Mouse (Mus musculus): Measurements from ENCODE around the gene Sycn.
"Not testable (repeated sequence)": the region's sequence is repeated elsewhere in the genome, so short reads cannot be mapped to it uniquely, and the experiment has no call there.

The Sycn gene

DNA sequence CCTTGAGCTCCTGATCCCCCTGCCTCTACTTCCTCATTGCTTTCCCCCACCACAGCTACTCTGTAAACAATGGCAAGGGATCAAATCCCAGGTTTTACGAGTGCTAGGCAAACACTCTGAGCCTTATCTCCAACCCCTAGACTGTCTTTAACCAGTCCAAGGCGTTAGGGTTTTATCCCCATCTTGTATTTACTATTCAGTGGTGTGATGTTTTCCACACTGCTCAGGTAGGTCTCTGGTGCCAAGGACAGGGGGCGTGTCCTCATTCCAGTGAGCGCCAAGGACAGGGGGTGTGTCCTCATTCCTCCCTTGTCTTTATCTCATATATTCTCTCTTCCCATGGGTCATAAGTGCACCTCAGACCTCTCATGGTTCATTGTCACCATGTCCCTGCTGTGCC lies at the start of gene Sycn:
Sycn (plus strand) TSS at position 360 of the 400 bp plus-strand sequence.
- no peak for DNase-seq (ENCODE audit: low read depth)

DNA sequence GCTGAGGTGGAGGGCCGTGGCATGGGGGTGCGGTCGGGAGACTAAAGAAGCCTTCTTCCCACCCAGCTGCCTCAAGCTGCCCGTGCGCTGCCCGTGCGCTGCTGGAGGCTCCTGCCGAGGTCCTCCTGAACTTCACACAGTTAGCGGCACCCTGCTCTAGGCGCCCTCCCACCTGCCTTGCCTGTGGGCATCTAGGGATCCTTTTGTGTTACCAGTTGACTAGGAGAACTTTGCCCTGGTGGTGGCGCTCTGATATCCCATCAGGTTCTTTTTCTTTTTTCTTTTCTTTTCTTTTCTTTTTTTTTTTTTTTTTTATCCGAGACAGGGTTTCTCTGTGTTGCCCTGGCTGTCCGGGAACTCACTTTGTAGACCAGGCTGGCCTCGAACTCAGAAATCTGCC lies 49.8 kb upstream of the Sycn start:
- no peak for DNase-seq (ENCODE audit: low read depth)

DNA sequence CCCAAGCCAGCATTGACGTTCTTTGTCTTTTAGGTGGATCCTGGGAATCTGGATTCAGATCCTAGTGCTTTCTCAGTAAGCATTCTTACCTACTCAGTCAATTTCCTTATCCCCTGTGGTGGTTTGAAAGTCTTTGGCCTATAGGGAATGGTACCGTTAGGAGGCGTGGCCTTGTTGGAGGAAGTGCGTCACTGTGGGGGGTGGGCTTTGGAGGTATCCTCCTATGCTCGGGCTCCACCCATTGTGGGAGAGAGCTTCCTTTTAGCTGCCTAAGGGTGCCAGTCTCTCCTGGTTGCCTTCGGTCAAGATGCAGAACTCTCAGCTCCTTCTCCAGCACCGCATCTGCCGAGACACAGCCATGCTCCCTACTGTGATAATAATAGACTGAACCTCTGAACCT lies 48.4 kb upstream of the Sycn start:
- DNase-seq (ENCODE audit: low read depth), result peak; percentile 41

DNA sequence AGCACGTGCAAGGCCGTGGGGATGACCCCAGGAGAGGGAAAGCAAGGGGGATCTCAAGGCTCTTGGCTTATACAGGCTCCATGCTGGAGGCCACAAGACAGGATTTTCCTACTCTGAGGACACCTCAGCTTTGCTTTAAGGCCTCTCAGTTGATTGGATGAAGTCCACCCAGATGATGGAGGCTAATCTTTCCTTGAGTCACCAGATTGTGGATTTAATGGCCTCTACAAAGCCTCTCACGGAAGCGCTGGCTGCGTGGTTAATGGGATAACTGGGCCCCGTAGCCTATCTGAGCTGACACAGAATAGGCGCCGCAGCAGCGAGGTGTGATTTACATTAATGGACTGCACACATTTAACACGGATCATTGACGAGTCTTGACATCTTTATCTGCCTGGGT lies 45.3 kb upstream of the Sycn start:
- no peak for DNase-seq (ENCODE audit: low read depth)

DNA sequence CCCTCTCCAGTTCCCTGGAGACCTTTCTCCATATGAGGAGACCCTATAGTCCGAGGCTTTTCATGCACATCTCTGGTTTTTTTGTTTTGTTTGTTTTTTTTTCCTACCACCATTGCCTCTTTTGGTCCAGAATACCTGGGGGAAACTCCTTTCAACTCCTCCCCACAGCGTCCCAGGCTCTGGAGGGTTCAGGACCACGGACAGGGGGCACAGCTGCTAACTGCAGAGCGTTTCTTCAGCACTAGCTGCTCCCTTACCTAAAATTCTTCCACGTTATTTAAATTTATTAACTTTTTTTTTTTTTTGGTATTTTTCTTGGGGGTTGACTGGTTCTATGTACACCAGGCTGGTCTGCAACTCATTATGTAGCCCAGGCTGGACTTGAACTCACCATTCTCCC lies 35.1 kb upstream of the Sycn start:
- peak; percentile 42 for DNase-seq (ENCODE audit: low read depth)

DNA sequence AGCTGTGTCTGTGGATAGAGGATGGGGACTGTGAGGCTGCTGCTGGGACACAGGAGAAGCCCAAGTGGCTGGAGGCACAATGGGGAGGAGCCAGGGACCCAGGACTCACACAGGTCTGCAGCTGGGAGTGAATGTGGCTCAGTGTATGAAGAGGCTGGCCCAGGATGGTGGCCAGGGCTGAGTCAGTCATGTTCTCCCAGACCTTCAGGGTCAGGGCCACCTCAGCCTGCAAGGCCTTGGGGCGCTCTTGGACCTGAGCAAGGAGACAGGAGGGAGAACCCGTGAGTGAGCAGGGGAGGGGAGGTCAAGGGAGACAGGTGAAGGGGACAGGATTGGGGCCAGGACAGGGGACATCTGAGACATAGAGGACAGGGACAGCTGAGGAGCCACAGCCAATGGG lies 31.6 kb upstream of the Sycn start:
- not testable (repeated sequence) for DNase-seq (ENCODE audit: low read depth)

DNA sequence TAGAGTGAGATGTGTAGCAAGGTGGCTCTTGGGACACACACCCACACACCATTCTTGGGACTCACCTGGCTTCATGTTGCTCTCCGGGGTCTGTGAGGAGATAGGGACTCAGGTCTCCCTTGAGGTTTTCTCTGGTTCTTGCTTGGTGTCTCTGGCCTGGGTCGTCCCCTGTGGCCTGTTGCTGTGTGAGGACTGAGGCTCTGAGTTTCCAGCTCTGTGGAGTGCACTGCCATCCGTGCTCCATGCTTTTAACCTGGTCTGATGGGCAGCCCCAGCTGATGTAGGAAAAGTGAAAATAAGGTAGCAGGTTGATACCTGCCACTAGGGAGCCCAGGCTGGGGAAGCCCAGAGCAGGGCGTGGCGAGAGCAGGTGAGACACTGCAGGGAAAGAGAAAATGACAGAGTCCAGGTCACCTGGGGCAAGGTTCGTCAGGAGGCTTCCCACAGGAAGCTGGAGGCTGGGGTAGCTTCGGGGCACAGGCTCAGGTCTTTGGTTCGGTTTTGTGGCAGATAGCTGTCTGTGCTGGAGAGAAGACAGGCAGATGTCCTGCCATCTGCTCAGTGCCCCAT lies 30.2 kb upstream of the Sycn start, which contains the start of gene Ifnl2:
Ifnl2 (minus strand) TSS at position 51 of the 570 bp plus-strand sequence.
- DNase-seq (ENCODE audit: low read depth), result not testable (repeated sequence)

DNA sequence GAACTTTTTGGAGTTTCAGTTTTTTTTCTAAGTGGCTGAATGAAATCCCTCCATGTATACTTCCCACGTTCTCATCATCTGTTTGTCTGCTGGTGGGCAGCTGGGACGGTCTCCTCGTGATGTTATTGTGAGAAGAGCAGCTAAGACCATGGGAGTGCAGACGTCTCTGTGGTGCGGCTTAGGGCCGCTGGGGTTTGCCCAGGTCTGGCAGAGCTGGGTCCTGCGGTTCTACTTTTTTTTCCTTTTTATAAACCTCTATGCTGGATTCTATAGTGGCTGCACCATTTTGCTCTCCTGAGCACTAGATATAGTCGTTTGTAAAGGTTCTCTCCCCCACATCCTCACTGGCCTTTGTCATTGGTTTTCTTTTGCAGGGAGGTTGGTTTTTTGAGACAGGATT lies 29.2 kb upstream of the Sycn start:
- DNase-seq (ENCODE audit: low read depth), result no peak

DNA sequence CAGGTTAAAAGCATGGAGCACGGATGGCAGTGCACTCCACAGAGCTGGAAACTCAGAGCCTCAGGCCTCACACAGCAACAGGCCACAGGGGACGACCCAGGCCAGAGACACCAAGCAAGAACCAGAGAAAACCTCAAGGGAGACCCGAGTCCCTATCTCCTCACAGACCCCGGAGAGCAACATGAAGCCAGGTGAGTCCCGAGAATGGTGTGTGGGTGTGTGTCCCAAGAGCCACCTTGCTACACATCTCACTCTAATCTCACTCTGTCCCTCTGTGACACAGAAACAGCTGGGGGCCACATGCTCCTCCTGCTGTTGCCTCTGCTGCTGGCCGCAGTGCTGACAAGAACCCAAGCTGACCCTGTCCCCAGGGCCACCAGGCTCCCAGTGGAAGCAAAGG lies 18.1 kb upstream of the Sycn start, which contains the start of gene Ifnl3:
Ifnl3 (plus strand) TSS at position 301 of the 400 bp plus-strand sequence.
- not testable (repeated sequence) for DNase-seq (ENCODE audit: low read depth)

DNA sequence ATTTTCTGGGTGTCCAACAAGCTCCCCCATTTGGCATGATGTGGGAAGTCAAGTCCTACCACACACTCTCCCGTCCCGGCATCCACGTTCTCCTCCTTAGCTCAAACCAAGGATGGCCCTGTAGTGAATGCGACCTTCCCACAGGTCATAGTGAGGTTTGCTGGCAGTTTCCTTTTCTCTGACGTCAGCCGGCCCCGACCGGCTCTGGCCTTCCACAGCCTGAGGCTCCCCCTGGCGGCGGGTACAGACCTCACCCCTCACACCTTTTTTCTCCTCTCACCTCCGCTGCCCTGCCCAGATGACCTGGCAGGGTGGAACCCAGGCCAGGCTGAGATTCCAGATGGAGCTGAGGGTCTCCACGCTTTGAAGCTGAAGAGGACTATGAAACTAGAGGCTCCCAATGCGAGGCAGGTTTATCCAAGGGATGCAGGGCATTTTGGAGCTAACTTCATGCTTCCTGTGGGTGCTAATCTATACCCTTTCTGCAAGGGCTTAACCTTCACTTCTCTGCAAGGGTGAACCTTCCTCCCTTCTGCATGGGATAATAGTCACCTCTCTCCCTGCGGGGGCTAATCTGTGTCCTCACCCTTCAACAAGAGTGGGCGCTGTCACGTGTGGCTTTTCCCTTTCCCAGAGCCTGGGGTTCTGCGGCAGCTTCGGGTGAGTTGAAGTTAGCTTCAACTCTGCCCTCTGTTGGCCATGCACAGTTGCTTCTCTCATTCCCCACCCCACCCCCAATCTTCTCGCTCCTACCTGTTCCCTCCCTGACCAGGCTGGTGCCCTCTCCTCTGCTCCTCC lies 12.6 kb upstream of the Sycn start:
- peak; percentile 85 for DNase-seq (ENCODE audit: low read depth)

DNA sequence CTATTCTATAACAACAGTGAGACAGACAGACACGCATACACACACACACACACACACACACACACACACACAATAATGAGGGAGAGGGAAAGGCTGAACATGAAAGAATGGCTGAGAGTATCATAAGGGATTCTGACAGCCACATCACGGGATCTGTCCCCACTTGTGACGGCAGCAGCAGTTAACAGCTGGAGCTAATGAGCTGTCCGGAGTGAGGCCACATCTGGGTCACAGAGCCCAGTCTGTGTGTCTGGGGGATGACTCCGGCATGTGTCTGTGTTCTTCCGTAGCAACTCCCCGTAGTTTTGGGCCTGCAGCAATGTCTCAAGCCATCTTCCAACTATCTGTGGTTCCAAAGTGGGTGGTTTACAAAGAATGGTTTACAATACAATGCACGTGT lies 8.7 kb upstream of the Sycn start:
- no peak for DNase-seq (ENCODE audit: low read depth)

DNA sequence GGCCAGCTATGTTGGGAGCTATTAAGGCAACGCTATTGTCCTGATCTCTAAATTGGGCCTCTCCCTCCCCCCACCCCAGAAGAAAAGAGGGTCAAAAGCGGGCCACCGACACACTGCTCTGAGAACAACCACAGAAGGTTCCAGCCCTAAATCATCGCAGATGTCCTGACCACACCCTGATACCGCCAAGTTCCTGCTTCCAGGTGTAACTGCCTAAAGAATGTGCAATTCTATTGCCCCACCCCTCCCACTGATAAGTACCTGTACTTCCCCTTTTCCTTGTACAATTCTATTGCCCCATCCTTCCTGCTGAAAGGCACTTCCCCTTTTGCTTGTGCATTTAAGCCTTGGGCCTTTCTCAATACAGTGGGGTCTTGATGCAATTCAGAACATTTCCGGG lies 1.8 kb upstream of the Sycn start:
- peak; percentile 32 for DNase-seq (ENCODE audit: low read depth)

DNA sequence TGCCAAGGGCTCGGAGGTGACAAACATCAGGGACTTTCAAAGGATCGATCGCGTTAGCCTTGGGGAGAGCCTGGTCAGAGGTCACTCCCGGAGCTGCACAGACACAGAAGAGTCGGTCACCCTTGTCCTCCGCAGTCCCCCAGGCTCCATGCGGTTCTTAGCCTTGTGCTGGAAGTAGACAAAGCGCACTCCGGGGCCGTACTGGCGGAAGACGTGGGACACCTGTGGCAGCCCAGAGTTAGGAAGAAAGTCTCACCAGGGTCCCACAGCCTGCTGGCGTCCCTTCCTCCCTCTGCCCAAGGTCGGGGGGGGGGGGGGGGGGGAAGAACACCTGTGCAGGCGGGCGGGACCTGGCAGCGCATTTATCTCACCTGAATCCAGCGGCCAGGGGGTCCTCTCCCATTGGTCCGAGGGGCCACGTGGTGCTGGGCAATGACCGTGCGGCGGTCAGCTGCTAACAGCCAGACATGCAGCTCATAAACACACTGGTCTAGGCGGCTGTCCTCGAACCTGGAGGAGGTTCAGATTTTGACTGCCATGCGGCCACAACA lies 3.4 kb downstream of the Sycn start:
- DNase-seq (ENCODE audit: low read depth), result no peak

DNA sequence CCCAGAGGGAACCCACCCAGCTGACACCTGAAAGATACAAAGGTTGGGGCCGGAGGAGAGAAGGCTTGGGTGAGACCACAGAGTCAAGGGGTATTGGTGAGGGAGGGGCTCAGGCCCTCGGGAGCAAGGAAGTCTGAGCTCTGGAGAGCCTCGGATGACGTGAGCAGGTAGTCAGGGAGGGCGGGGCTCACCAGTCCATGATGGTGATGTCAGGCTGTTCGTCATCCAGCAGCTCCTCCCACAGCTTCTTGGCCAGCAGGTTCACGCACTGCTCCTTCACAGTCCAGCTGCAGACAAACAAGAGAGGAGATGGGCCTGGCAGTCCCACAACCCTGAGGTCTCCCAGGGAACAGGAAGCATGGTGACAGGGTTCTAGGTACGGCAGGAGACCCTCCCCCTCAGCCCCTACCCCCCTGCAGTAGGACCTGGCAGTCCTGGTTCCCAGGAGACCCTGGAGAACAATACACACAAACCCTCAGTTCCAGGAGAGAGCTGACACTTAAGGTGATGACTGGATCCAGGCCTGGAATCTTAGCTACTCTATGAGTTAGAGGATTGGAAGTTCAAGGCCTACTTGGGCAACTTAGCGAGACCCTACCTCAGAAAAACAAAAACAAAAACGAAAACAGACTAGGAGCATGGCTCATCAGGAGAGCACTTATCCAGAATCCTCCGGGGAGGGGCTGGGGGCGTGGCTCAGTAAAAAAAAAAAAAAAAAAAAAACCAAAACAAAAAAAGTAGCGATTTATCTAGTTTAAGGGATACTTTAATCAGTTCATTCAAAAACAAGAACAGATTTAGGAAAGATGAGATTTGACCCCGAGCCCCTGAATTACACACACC lies 4.6 kb downstream of the Sycn start:
- DNase-seq (ENCODE audit: low read depth), result peak; percentile 43

DNA sequence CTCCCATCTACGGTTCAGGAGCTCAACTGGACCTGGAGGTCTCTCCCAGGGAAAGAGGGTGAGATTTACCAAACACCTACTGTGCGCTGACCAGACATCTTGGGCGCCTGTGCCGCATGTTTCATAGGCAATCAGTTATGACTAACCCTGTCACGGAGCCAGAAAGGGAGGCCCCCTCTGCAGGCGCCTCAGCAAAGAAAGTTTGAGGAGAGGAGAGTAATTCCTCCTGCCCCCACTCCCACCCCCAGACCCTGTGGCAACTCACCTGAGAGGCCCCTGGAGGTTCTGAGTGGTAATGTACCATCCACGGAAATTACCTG lies 5.2 kb downstream of the Sycn start:
- no peak for DNase-seq (ENCODE audit: low read depth)

DNA sequence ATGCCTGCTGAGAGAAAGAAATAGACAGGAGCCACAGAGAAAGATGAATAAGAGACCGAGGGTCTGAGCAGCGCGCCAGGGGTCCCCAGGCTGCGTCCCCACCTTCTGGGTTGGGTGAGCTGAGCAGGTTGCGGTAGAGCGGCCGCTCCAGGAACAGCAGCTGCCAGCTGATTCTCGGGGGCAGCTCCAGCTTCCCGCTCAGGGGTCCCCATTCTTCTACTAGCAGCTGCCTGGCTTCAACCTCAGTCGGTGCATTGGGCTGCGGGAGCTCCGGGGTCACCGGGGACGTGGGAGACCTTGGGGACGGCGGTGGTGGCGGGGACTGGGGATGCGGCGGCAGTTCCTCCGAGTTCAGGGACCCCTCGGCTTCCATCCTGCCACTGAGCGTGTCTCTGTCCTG lies 6.0 kb downstream of the Sycn start:
- no peak for DNase-seq (ENCODE audit: low read depth)

DNA sequence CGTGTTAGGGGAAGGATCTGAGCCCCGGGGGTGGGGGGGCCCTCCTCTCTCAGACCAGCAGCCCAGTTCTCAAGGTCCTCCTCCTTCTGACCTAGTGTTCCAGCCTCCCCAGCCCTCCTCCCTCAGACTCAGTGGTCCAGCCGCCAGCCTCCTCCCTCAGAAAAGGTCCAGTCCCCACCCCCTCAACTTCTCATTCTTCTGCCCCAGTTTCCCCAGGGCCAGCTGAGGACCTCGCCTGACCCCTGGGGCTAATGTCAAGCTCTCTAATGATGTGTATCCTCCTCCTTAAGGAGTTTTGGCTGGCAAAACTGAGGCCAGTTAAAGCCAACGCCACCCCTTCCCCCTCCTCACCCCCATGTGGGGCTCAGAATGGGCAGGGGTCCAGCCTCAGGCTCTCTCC lies 6.5 kb downstream of the Sycn start, which contains the start of gene Nccrp1:
Nccrp1 (minus strand) TSS at position 101 of the 400 bp plus-strand sequence.
- DNase-seq (ENCODE audit: low read depth), result no peak

DNA sequence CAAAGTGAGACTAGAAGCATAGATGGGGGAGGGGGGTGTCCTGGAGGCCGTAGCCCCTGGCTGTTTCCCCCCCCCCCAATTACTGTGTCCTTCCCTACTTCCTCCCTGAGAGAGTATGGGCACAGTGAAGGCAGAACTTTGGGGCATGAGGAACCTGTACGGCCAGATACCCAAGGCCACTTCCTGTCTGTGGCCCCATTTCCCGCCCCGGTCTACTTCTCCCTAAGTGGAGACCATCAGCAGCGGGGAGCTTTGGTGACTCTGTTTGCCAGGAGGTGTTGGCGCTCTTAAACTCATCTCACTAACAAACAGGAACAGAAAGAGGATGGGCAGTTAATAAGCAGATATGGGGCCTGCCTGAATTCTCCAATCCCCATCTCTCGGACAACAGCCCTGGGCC lies 6.9 kb downstream of the Sycn start:
- DNase-seq (ENCODE audit: low read depth), result peak; percentile 81

DNA sequence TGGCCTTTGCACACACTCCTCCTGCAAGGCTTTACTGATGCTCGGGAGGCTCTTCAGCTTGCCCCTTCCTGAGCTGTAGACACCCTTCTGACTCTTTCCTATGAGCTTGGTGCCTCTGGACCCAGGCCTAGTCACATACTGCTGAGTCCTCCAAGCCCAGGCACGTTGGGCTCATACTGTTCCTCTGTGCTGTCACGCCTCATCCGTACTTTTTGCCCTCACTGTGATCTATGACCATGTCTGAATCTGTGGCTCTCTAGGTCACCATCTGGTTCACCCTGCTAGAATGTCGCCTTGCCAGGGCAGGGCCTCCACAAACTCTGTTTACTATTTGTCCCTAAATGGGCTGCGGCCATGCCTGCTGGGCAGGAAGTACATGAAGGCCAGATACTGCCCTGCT lies 12.4 kb downstream of the Sycn start:
- no peak for DNase-seq (ENCODE audit: low read depth)

DNA sequence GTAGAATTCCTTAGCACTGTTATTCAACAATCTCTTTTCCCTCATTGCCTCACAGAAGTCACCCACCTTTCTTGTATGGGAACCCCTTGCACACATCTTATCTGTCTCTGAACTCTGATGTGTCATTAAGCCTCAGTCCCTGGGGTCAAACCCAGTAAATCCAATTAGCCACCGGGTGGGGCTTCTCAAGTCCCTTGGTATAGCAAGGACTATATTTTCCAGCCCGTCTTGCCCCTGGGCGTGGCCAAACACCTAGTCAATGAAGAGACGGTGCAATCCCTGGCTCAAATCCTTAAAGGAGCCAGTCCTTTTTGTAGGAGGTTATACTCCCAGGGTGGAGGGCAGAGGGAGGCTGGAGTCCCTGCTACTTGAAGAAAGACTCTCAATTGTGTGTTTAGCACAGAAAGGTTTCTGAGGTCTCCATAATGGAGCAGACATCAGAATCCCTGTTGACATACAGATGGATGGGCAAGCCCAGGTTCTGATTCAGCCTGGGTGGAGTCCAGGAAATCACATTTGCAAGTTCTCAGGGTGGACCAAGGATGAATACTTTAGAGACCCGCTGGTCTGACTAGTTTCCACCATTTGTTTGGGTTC lies 15.4 kb downstream of the Sycn start:
- DNase-seq (ENCODE audit: low read depth), result no peak

DNA sequence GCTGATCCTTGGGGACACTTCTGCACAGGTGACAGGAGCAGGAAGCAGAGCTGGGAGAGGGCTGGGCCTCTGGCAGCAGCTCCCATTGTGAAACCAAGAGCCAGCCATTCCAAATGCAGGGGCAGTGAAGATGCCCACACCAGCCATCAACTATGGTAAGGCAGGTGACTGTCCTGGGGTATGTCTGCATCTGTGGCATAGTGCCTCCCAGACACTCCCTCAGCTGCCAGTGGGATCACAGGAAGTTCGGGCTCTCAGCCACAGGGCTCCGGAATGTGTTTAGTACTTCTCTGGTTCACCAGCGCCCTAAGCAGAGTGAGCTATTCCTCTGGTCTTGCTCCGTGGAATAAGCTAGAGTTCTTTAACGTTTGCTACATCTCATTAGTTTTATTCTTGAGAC lies 16.4 kb downstream of the Sycn start:
- no peak for DNase-seq (ENCODE audit: low read depth)

DNA sequence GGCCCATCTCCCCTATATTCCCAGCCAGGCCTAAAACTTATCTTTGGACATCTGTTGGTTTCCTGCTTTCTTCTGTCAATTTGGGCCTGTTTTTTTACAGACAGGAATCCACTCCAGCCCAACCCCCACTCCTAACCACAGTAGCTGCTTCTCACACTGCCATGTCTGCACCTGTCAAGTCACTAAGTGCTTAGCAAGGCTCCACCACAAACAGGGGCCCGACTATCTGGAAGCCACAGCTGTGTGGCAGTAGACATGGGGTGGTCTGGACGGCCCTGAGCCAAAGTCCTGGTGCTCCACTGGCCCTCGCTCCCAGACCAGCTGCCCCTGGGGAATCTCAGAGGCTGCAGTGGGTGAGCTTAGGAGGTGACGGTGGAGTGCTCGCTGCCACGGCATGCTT lies 17.0 kb downstream of the Sycn start:
- peak; percentile 56 for DNase-seq (ENCODE audit: low read depth)

All from 416B (cell line).